Mouse (Mus musculus) neutrophil, adult 65 days (primary cell): ENCODE measurements around the gene Cep57l1. TPM values are rescaled to one million over a fixed set of nuclear protein-coding genes. Genes with fewer than 3 reads are reported as not detected.

ENCODE experiments used
- total RNA-seq: library from RNA; stranded (reverse); gene quantifications from 2 replicates; pipeline ENCODE4 v1.2.4, GENCODE M21; 2023

Cep57l1 gene
- 5.1 and 5.3 TPM in 2 replicates for total RNA-seq

GRCm38 (mm10) chr10:41809771-41810563, at the start of gene Cep57l1, which contains the start of gene Sesn1:
TSS of gene Cep57l1 (minus strand) at chr10:41809871.
TSS of gene Sesn1 (plus strand) at chr10:41809935.

GRCm38 (mm10) chr10:41716029-41716897, 93.4 kb downstream of the Cep57l1 start, which contains the start of gene Ccdc162:
TSS of gene Ccdc162 (minus strand) at chr10:41716634.

Other genes with a start within 250 kb of the Cep57l1 start
- gene Ccdc162, start 93.2 kb downstream of the Cep57l1 start, total RNA-seq, result 5.7 and 7.0 TPM in 2 replicates
- gene Sesn1, start 64 bp upstream of the Cep57l1 start, total RNA-seq, result 6.8 and 8.3 TPM in 2 replicates
- gene Armc2, start 208.6 kb upstream of the Cep57l1 start, total RNA-seq, result not detected in 2 replicates